ENCODE assay signal across 27 mouse cellular contexts in the genomic region with DNA sequence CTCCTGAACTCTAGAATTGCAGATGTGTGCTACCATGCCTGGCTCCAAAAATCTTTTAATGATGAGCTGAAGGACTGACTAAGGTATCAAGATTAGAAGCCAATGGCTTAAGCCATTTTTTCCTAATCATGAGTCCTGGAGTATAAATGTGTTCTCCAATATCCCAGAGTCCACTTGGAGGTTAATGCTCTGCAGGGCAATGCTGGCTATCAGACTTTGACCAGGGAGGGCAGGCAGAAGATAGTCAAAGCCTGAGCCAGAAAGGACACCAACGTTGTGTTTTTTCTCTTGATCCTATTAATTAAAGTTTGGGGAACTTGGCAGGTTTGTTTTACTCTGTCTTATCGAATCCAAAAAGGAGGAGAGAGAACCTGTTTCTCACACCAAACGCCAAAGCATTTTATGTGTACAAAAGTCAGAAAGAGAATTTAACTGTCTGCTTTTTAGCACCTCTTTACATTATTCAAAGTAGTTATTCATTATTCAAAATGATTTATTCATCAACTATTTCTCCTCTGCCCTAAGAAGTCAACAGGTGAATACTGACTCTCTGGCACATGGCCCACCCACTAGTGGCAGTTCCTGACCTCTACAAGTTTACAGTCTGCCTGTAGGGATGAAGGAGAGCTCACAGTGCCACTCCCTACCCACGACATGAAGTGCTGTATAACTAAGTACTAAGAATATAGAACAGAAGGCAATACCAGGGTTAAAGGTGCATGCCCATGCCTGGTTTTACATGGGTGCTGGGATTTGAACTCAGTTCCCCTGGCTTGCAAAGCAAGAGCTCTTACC. TPM values are rescaled to one million over a fixed set of nuclear protein-coding genes. Genes with fewer than 3 reads are reported as not detected.
DNase-seq lines count a peak whose midpoint lies in the region; ATAC-seq and TF ChIP-seq lines count a peak whose summit lies in the region.
"Had no signal": no experiment of that assay in that cellular context is flagged by ENCODE, and none has a peak within 500 bp of the region (broad histone marks: within the 10 kb centered on the region; RNA-seq: fewer than 3 reads in every experiment).

No protein-coding gene starts in this region.

- WGBS in liver, adult 2 months, result 9% methylated on average over 4 of the region's 4 CpGs
- 39% methylated on average over 4 of the region's 4 CpGs for WGBS in liver, embryonic 12.5 days (ENCODE audit: insufficient replicate concordance)
- 60% methylated on average over 4 of the region's 4 CpGs for WGBS in intestine, embryonic 16.5 days

- no peaks in the 10 kb centered on the region for H3K79me2 ChIP-seq in liver, adult 2 months (ENCODE audit: control insufficient read depth, insufficient read depth, low read length)

- peak; percentile 94 for DNase-seq in liver, adult 2 months (ENCODE audit: extremely low read depth, low read depth, low spot score)
- peak; percentile 92 for DNase-seq in kidney, adult 9 months
- DNase-seq in kidney, postnatal 36 days, result peak; percentile 82 to 87
- no peak for DNase-seq in left cerebral cortex, postnatal 36 days (ENCODE audit: low spot score in 2 of 2)
- DNase-seq in urinary bladder, adult 2 months (ENCODE audit: low spot score), result no peak
- DNase-seq in cerebellum, postnatal 10 days, result no peak
- DNase-seq: adrenal gland, postnatal 14 days; cerebellum, adult 11-12 months; cerebellum, postnatal 14 days; gastrocnemius, postnatal 14 days; liver, embryonic 13.5 days; lung, embryonic 14.5 days; lung, postnatal 14 days; right cerebral cortex, adult 18-20 months; right cerebral cortex, postnatal 4 days; thymus, adult 2 months; thymus, postnatal 36 days had no signal

- H3K9ac ChIP-seq in liver, adult 2 months (ENCODE audit: low read depth, low read length), result no peak overlapping the region
- H3K9ac ChIP-seq in liver, embryonic 12.5 days, result no peak overlapping the region
- H3K9ac ChIP-seq in intestine, embryonic 16.5 days (ENCODE audit: low read depth, low read length), result no peak overlapping the region
- H3K9ac ChIP-seq: heart, embryonic 15.5 days; liver, embryonic 13.5 days; lung, embryonic 14.5 days had no signal

- H3K36me3 ChIP-seq in liver, adult 2 months (ENCODE audit: control insufficient read depth, insufficient read depth, low read length), result no peaks in the 10 kb centered on the region
- no peaks in the 10 kb centered on the region for H3K36me3 ChIP-seq in liver, embryonic 12.5 days
- H3K36me3 ChIP-seq in intestine, embryonic 16.5 days (ENCODE audit: control insufficient read depth, insufficient read depth, low read length), result no peaks in the 10 kb centered on the region
- H3K36me3 ChIP-seq: heart, embryonic 10.5 days; heart, embryonic 15.5 days; liver, embryonic 13.5 days had no signal

- H3K27ac ChIP-seq in liver, adult 2 months (replicated peaks; ENCODE audit: insufficient read depth, low read depth, low read length), result peak overlapping the region; percentile 83
- H3K27ac ChIP-seq in liver, embryonic 12.5 days, result no peak overlapping the region
- no peak overlapping the region for H3K27ac ChIP-seq in intestine, embryonic 16.5 days (ENCODE audit: low read length)
- H3K27ac ChIP-seq: heart, embryonic 10.5 days; heart, embryonic 15.5 days; liver, embryonic 13.5 days had no signal

- no peaks in the 10 kb centered on the region for H3K27me3 ChIP-seq in liver, adult 2 months (ENCODE audit: control insufficient read depth, insufficient read depth, low read length)
- H3K27me3 ChIP-seq in liver, embryonic 12.5 days (replicated peaks), result no peaks in the 10 kb centered on the region
- no peaks in the 10 kb centered on the region for H3K27me3 ChIP-seq in intestine, embryonic 16.5 days (replicated peaks; ENCODE audit: control insufficient read depth, insufficient read depth, low read length)
- H3K27me3 ChIP-seq: heart, embryonic 15.5 days; liver, embryonic 13.5 days had no signal

- ATAC-seq in liver, embryonic 12.5 days, result no peak
- peak; percentile 55; the same call in 1 of the 2 replicates for ATAC-seq in intestine, embryonic 16.5 days
- ATAC-seq: CD4-positive, CD25-positive, alpha-beta regulatory T cell, adult 4 months; forebrain, embryonic 14.5 days; hindbrain, embryonic 16.5 days; midbrain, embryonic 16.5 days had no signal

- no peak for TF ChIP-seq POLR2A in liver, adult 2 months (IDR thresholded peaks at IDR 0.05; ENCODE audit: extremely low read depth, insufficient read depth, low read length)

- H3K4me2 ChIP-seq in liver, embryonic 12.5 days, result no peak overlapping the region
- H3K4me2 ChIP-seq in intestine, embryonic 16.5 days (ENCODE audit: low read depth, low read length), result no peak overlapping the region
- H3K4me2 ChIP-seq: heart, embryonic 15.5 days; liver, embryonic 13.5 days; lung, embryonic 14.5 days had no signal

- H3K4me3 ChIP-seq in liver, adult 2 months (ENCODE audit: insufficient read depth, low read depth, low read length), result no peak overlapping the region
- H3K4me3 ChIP-seq in liver, embryonic 12.5 days, result no peak overlapping the region
- no peak overlapping the region for H3K4me3 ChIP-seq in intestine, embryonic 16.5 days (ENCODE audit: low read length)
- H3K4me3 ChIP-seq: heart, embryonic 10.5 days; heart, embryonic 15.5 days; liver, embryonic 13.5 days had no signal

- H3K9me3 ChIP-seq in liver, embryonic 12.5 days (replicated peaks), result no peaks in the 10 kb centered on the region
- no peaks in the 10 kb centered on the region for H3K9me3 ChIP-seq in intestine, embryonic 16.5 days (ENCODE audit: control insufficient read depth, low read length)
- H3K9me3 ChIP-seq: heart, embryonic 10.5 days; heart, embryonic 15.5 days; liver, embryonic 13.5 days had no signal

- H3K4me1 ChIP-seq in liver, adult 2 months (ENCODE audit: control insufficient read depth, insufficient read depth, low read length), result peaks cover 14% of the 10 kb centered on the region
- H3K4me1 ChIP-seq in liver, embryonic 12.5 days, result no peaks in the 10 kb centered on the region
- no peaks in the 10 kb centered on the region for H3K4me1 ChIP-seq in intestine, embryonic 16.5 days (ENCODE audit: control insufficient read depth, insufficient read depth, low read length)
- H3K4me1 ChIP-seq: heart, embryonic 10.5 days; heart, embryonic 15.5 days; liver, embryonic 13.5 days had no signal

- intact Hi-C loops in left cerebral cortex, postnatal 36 days (cut with DNase I), result no loop called here

- TF ChIP-seq CTCF in liver, adult 2 months (IDR thresholded peaks at IDR 0.05; ENCODE audit: low read depth, low read length), result no peak

RNA-seq across cellular contexts. Expression of a gene that starts 9.9 kb away (rescaled TPM):
- total RNA-seq in liver, adult 2 months (2014; rRNA removed), result 0.13 and 0.18 TPM in 2 replicates
- 0.14 and 0.16 TPM in 2 replicates for polyA plus RNA-seq in liver, adult 2 months (2012; rRNA removed)
- 0.49 and 0.62 TPM in 2 replicates for polyA plus RNA-seq in liver, embryonic 12.5 days (2016; fragmentation: Nextera tagmentation; extraction: Ambion mirVana)
- polyA plus RNA-seq in intestine, embryonic 16.5 days (2015; fragmentation: Nextera tagmentation; extraction: Ambion mirVana), result 2.1 and 2.3 TPM in 2 replicates
- 10 to 100 TPM; 19.2 to 21.8 TPM for total RNA-seq in left cerebral cortex, postnatal 36 days (2021)
- polyA plus RNA-seq in urinary bladder, adult 2 months (2012; rRNA removed), result 0.15 and 0.21 TPM in 2 replicates
- total RNA-seq: granulocyte monocyte progenitor cell, adult 5-6 weeks; heart, postnatal 25 days had no signal

RNA-seq across cellular contexts. Expression of a gene that starts 10.0 kb away (rescaled TPM):
- 262 and 269 TPM in 2 replicates for total RNA-seq in liver, adult 2 months (2014; rRNA removed)
- 228 and 250 TPM in 2 replicates for polyA plus RNA-seq in liver, adult 2 months (2012; rRNA removed)
- 33.7 and 34.4 TPM in 2 replicates for polyA plus RNA-seq in liver, embryonic 12.5 days (2016; fragmentation: Nextera tagmentation; extraction: Ambion mirVana)
- 82.7 and 96.5 TPM in 2 replicates for polyA plus RNA-seq in intestine, embryonic 16.5 days (2015; fragmentation: Nextera tagmentation; extraction: Ambion mirVana)
- 1 to 10 TPM; 3.7 to 5.2 TPM for total RNA-seq in left cerebral cortex, postnatal 36 days (2021)
- polyA plus RNA-seq in urinary bladder, adult 2 months (2012; rRNA removed), result 15.3 and 16.5 TPM in 2 replicates

RNA-seq across cellular contexts. Expression of a gene that starts 13.2 kb away (rescaled TPM):
- total RNA-seq in liver, adult 2 months (2014; rRNA removed), result 18.7 and 23.5 TPM in 2 replicates
- polyA plus RNA-seq in liver, adult 2 months (2012; rRNA removed), result 3.2 and 3.3 TPM in 2 replicates
- polyA plus RNA-seq in liver, embryonic 12.5 days (2016; fragmentation: Nextera tagmentation; extraction: Ambion mirVana), result 25.7 and 27.9 TPM in 2 replicates
- 31.7 and 34.0 TPM in 2 replicates for polyA plus RNA-seq in intestine, embryonic 16.5 days (2015; fragmentation: Nextera tagmentation; extraction: Ambion mirVana)
- total RNA-seq in left cerebral cortex, postnatal 36 days (2021), result 10 to 100 TPM; 15.6 to 16.1 TPM
- polyA plus RNA-seq in urinary bladder, adult 2 months (2012; rRNA removed), result 17.8 and 18.4 TPM in 2 replicates

Comparison
In these comparisons a context has a peak if more than half of its experiments do, and no peak if none do; other contexts are left out.
1. DNase-seq: peak in liver, adult 2 months (single experiment), kidney, adult 9 months (single experiment) and kidney, postnatal 36 days (2 of 2); none in left cerebral cortex, postnatal 36 days (0 of 2), urinary bladder, adult 2 months (single experiment) and cerebellum, postnatal 10 days (0 of 2).